Mouse (Mus musculus) urinary bladder, postnatal 36 days (tissue): ENCODE measurements around the gene Trpc7.

ENCODE experiments used
- DNase-seq, 2 experiments: peaks; one replicate each; pipeline ENCODE4 v3.0.0; 2022; ENCODE audit warnings: low spot score in 2 of 2, mixed read lengths in 1 of 2

Gene Trpc7

GRCm38 (mm10) chr13:56747554-56747953 is 148.2 kb downstream of the Trpc7 start:
- DNase-seq, result no peak

GRCm38 (mm10) chr13:56746739-56747532 is 148.9 kb downstream of the Trpc7 start:
- DNase-seq, result no peak

- DNase-seq, result no peak
Observed at GRCm38 (mm10) chr13:56742325-56742901, 153.4 kb downstream of the Trpc7 start.

- DNase-seq, result no peak
Observed at GRCm38 (mm10) chr13:56741691-56742090, 154.1 kb downstream of the Trpc7 start.

- no peak for DNase-seq
Observed at GRCm38 (mm10) chr13:56740496-56740895, 155.3 kb downstream of the Trpc7 start.

GRCm38 (mm10) chr13:56739556-56739955 is 156.2 kb downstream of the Trpc7 start:
- no peak for DNase-seq

GRCm38 (mm10) chr13:56735212-56735875 is 160.4 kb downstream of the Trpc7 start:
- DNase-seq, result peak in 1 of 2 experiments; percentile 24

- DNase-seq, result no peak
Observed at GRCm38 (mm10) chr13:56734617-56735016, 161.2 kb downstream of the Trpc7 start.

GRCm38 (mm10) chr13:56729046-56729445 is 166.7 kb downstream of the Trpc7 start:
- DNase-seq, result no peak

- DNase-seq, result no peak
Observed at GRCm38 (mm10) chr13:56726551-56726950, 169.2 kb downstream of the Trpc7 start.
